Mouse (Mus musculus) retina, postnatal 1 day (tissue): ENCODE measurements around the gene Tnpo3.

Source experiments
- DNase-seq: peaks from one replicate; pipeline ENCODE4 v3.0.0-alpha.2; 2012

Gene Tnpo3

DNA sequence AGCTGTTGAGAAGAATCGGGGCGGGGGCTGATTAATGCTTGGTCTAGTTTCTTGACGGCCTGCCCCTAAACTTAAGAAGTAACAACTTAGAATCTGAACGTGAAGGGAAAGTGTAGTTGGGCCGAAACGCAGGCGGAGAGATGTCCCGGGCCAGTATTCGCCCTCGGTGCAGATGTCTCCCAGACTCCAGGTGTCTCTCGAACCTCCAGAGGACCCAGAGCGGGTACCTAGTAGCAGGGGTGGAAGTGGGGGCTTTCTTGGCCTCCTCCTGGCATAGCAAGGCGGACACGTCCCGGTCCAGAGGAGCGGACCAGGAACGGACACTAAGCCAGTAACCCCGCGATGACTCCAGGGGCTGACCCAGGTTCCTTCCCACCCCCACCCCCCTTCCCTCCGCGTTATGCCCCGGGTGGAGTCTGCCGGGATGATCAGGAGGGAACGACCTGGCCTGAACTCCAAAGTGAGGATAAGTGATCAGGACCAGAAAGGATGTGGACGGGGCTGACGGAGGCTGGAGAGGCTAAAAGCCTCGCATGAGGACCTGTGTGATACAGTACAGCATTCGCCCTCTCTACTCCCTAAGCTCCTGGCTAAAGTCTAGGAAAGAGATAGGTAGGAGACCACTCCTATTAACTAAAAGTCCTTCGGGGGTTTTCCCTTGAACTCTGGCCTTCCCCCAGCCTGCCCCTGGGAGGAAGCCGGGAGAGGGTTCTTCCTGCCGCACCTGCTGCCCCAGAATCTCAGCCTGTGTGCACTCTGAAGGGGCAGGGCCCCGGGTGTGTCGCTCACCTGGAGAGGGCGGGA is 82.1 kb downstream of the Tnpo3 start:
- DNase-seq = no peak

DNA sequence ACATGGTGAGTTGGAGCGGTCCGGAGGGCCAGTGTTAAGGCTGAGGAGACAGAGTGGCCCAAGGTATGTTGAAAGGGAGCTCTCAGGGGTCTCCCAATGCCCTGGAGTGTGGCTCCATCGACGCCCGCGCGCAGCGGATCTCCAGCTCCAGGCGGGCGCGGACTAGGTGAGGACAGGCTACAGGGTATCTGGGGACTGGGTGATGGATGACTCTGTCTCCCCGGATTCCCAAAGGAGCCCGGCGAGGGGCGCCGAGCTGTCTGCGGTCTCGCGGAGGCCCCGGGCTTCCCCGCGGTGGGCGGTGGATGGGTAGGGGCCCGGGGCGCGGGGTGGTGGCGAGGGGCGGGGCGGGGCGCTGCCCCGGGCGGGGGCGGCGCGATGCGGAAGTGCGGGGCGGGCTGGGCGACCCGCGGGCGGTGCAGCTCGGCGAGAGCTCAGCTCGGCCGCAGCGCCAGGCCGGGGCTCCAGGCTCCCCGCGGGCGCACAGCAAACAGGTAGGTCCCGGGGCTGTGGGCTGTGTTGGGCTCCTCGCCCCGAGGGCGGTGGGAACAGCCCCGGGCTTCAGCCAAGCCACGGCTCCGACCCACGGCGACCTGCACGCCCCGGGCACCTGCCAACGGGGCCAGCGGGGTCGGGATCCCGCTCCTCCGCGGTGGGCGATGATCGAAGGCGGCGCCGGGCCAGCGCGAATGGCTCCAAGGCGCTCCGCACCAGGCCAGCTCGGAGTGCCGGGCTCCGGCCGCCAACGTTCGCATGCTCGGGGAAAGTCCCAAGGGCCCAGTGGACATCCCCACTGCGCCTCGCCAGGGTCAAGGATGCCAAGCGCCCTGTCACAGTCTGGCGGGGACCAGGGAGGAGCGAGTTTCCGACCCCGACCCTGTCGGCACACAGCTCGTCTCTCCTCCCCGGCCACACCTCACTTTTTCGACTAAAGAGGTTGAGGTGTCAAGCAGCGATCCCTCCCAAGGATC is 83.1 kb downstream of the Tnpo3 start, which contains the start of gene Irf5:
Gene Irf5, plus strand, starts transcription at position 345 of the 971 bp plus-strand sequence.
- DNase-seq = peak; percentile 48

DNA sequence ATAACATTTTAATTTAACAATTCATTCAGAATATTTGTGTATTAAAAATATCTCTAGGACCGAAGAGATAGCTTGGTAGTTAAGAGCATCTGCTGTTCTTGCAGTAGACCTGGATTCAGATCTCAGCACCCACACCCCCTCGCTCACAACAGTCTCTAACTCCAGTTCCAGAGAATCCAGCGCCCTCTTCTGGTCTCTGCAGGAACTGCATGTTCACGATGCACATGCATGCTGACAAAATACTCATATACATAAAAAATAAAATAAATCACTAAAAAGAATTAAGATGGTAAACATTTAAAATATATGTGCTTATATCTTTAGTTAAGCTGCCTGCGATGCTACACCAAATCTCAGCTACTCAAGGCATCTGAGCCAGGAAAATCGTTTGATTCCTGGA is 84.4 kb downstream of the Tnpo3 start:
- DNase-seq = peak; percentile 39

DNA sequence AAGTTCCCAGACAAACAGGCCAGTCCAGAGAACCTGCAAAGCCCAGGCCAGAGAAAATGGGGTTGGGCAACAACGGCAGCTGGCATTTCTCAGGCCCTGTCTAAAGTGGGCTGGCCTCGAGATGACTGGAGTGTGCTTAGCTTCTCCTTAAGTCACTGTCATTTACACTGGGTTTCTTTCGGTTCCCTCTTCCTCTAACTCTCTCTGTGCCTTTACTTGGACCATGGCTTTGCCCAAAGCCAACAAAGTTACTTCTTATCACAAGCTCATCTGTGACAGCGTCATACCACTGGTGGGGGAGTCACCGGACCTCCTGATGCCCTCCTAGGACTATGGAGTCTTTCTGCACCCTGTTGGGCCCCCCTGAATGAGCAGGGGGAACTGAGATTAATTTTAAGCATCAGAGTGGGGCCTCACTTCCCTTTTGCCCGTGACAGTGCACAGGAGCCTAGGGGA is 85.6 kb downstream of the Tnpo3 start:
- DNase-seq = peak; percentile 48

DNA sequence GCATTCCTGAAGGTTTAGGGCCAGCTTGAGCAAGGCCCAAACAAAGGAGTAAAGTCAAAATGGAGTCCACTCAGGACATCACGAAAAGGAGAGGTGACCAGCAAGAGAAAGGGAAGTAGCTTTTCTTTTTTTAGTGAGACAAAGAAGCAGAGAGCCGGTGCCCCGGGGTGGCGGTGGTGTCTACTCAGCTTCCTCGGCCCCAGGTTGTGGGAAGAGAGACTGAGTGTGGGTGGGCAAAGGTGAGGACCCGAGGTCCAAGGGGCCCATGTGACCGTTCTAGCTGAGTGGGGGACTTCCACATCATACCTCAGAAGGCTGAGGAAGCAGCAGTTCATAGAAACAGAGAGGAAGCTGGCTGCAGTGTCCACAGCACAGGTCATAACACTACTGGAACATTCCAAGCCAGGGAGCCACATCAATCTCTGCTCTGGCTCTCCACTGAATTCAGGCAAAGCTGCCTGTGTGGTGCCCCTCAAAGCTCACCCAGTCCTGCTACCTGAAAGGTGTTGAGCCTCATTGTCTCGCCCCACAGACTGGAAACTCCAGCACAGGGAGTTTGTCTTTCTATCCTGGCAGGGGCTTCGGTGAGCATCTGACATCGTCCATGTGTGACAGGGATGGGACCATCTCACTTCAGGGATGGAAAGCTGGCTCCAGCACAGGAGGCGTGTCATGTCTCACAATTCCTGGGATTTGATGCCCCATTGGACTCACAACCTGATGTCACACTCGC is 86.2 kb downstream of the Tnpo3 start:
- DNase-seq = no peak

DNA sequence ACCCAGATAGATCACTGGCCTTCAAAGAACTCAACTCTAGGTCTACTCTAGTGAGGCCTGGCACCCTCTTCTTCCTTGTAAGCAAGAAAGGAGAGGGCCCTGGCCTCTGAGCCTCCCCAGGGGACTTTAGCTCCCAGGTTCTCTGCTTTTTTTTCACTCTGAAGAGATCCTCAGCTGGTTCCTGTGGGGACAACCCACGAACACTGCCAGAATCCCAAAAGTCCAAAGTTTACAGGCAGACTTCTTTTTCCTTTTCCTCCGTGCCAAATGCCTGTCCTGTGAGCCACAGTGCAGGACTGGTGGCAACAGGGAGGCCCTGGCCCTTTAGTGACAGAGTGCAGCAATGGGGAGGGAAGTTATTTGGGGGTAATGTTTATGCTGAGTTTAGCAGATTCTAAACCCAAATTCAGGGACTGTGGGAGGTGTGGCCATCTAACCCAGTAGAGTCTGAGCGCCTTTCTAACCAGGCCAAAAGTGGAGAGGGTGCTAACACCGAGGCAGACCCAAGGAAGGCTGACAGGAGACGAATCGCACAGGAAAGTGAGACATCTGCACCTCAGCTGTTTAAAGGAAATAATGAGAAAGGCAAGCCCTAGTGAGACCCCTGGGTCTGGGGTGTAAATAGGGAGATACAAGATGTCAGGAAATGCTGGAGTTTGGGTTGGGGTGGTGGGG is 86.9 kb downstream of the Tnpo3 start:
- no peak for DNase-seq

DNA sequence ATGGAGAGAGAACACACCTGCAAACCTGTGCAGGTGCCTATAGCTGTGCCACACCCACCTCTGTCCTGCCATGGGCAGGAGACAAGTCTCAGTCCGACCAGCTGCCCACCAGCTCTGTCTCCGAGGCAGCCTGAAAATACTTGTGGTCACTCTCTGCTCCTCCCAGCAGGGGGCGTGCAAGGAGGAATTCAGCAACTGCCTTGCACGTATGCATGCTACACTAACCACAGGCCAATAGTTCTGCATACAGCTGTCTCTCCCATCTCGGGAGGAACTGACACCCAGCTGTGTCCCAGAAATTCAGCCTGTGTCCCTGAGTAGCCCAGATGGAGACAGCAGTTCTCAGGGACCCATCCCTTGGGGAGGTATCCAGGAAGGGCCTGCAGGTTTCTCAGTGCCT is 92.5 kb downstream of the Tnpo3 start:
- peak; percentile 84 for DNase-seq

DNA sequence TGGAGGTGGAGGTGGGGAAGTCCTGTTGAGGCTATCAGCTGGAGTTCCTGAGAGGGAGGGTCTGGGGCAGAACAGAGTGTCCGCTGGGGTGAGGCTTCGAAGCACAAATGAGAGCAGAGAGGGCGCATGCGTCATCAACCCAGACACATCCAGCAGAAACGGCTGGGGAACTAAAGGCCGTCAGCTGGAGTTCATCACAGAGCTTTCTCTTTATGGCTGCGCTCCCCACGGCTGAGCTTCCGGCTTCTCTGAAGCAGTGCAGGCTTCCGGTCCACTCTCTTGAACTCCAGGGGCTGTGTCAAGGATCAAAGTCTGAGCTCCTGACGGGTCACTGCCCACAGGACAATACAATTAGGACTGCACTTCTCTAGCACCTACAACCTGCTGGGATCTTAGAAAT is 96.4 kb downstream of the Tnpo3 start:
- DNase-seq = peak; percentile 80

DNA sequence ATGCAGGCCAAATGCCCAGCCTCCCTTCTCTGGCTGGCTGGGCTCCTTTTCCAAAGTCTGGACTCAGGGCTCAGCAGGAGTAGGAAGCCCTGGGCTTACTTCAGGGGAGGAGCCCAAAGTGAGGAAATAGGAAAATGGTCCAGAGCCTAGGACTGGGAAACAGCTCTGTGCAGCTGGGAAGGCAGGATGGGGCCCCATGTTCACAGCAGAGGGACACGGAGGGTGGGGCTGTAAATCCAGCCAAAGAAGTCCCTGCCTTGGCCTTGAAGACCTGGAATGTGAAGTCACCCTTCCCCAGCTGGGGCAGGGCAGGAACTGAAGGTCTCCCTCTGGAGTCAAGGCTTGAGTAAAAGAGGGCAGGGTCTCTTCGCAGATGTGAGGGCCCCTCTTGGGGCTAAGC is 100.6 kb downstream of the Tnpo3 start:
- no peak for DNase-seq

DNA sequence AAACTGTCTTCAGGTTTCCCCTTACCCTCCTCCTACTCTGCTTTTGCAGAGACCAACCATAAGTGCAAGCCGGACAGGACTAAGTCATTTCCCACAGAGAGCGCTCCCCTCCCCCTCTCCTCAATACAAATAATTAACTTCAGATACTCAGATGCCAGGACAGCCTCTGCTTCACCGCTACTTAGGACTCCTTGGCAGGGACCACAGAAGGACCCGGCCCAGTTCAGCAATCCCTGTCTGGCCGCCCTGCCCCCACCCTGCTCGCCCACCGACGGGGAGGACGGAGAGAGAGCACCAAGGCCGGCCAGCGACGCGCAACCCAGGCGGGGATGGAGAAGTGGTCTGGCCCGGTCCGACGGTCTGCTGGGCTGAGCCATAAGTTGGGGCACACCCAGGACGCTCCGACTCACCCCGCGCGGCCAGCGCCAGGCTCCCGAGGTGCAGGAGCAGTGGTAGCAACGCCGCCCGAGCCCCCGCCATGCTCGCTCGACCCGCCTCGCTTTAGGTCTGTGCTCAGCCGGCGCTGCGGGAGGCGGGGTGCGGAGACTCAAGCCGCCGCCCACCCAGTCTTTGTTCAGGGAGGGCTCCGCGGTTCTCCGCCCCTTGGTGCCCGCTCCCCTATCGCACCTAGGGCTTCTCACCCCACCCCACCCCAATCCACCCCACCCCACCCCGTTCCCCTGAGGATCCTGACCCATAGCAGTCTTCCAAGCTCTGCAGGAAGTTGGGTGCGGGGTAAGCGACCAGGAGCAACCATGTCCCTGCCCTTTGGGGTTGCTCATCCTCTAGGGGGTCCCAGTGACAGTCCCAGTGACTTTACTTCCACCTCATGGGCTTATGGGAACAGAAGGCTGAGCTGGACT is 102.0 kb downstream of the Tnpo3 start, which contains the start of gene Kcp:
Gene Kcp, minus strand, starts transcription at position 506 of the 863 bp plus-strand sequence.
- peak; percentile 53 for DNase-seq

DNA sequence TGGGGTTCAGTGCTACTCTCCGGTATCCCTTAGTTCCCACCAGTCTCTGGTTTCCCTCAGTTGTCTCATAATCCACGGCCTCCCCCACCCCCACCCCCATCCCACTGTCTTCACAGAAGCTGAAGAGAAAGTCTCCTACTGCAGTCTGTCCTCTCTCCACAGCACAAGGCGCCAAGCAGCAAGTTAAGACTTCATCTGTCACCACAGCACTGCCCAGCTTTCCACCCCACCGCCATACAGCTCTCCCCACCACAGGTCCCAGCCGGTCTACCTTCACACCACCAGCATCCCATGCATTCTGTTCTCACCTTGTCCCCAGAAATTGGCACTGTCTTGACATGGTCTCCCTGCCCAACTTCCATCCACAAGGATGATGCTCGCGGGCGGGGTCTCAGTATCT is 102.9 kb downstream of the Tnpo3 start:
- DNase-seq = no peak

DNA sequence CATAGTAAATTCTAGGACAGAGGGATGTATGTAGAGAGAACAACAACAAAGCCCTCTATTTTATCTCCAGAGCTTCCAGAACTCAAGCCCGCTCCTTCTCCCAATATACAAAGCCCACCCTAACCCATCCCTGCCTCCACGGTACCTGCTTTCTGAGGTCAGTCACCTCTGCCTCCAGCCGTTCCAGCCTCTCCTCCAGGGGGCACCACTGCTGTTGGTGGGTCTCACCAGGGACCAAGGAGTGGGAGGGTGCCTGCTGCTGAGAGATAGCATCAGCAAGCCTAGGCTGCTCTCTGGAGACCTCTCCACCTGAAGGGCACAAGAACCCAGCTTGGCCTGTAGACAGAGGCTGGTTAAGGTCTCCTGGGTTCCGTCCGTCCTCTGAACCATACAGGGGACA is 104.2 kb downstream of the Tnpo3 start:
- no peak for DNase-seq

DNA sequence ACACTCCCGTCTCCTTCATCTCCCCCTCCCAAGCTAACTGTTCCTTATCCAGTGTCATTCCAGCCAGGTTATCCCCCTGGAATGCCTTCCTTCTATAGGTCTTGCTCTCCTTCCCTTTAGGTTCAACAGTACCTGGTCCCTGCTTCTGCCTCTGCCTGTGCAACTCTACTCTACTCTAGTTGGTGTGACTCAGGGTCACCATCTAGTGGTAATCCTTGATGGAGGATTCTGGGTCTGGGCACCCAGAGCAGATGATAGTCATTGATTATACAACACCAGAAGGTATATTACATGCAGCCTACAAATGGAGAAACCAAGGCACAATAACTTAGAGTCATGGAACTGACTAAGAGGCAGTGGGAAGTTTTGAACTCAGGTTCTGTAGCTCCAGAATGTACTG is 108.1 kb downstream of the Tnpo3 start:
- no peak for DNase-seq

DNA sequence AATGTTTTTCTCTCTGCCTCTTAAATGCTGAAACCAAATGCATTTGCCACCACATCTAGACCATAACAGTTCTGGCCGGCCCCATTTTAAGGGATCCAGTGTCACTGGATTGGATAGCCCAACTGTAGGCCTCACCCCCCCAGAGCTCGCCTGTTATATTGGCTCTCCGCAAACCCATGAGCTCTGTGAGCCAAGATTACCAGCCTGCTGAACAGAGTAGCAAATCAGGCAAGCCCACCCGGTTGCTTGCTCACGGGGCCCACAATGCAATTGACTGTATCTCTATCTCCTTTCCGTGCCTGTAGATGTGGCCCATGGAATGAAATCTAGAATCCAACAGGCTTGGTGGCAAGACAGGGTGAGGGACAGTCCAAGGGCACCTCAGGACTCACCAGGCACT is 108.9 kb downstream of the Tnpo3 start:
- no peak for DNase-seq

DNA sequence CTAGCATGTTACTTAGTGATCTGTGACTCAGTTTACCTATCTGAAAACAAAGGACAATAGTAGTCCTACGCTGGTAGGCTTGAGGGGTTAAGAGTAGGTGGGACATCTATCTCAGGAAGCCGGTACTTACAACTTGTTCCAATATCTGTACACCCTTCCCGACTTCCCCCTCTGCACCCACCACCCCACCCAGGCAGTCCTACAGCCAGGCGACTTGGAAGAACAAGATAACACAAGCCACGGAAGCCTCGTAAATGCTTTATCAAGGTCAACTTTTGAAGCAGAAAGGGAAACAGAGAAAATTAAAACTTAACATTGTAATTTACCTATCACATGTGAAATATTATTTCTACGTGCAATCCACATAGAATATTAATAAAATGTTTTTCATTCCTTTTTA is 109.5 kb downstream of the Tnpo3 start:
- DNase-seq = no peak

DNA sequence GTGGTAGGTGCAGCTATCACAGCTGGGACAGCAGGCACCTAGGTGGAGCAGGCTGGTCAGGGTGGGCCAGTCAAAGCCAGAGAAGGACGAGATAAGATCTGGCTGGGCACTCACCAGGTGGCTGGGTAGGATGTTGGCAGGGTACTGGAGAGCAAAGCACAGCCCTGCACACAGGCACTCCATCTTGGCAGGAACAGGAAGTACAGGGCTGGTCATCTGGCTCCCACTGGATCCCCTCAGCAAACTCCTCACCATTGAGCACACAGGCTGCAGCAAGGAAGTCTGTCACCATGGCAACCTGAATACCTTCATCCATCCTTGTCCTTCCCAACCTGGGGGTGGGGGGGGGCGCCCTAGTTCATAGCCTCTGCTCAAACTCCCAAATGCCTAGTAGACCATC is 111.9 kb downstream of the Tnpo3 start:
- no peak for DNase-seq

DNA sequence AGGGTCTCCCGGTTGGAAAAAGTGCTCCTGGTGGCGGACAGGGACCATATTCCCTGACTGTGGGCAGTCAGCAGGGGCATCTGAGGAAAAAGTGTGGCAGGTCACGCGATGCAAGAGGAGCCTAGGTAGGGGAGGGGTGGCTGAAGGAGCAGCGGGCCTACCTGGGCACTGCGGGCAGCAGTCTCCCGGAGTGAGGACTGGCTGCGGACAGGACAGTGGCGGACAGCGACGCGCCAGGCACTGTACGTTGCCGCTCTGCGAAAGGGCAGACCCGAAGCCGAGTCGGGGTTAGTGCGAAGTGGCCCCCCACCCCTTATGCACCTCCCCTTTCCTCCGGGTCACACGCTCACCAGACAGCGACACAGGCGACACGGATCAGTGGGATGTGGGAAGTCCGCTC is 113.4 kb downstream of the Tnpo3 start:
- no peak for DNase-seq

DNA sequence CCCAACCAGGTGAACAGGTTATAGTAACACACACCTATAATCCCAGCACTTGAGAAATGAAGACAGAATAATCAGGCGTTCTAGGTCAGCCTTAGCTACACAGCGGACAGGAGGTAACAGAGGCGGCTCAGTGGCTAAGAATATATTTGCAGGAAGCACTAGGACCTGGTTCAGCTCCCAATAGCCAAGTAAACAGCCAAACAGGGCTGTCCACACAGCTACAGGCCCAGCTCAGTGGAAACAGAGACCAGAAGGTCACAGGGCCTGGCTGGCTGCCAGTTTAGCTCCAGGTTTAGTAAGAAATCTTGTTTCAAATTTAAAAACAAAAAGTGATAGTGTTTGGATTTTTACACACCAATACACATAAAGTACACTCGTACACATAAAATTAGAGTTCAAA is 115.6 kb downstream of the Tnpo3 start:
- DNase-seq = no peak
